Mouse (Mus musculus) gastrocnemius, adult 2 months (tissue): ENCODE data around the gene Fxyd5. TPM values are rescaled to one million over a fixed set of nuclear protein-coding genes. Genes with fewer than 3 reads are reported as not detected.

Experiments used
- DNase-seq: peaks from one replicate; pipeline ENCODE4 v3.0.0; 2022
- H3K27ac ChIP-seq: fragments of 200-600 bp; 2 replicates; pipeline ENCODE4 v1.8.1; 2022; ENCODE audit warnings: mild to moderate bottlenecking
- H3K4me3 ChIP-seq: fragments of 200-600 bp; 2 replicates; pipeline ENCODE4 v1.8.1; 2022; ENCODE audit warnings: mild to moderate bottlenecking, moderate library complexity
- CTCF ChIP-seq: fragments of 200-600 bp; IDR thresholded peaks from 2 replicates; pipeline ENCODE4 v1.8.1; 2022; ENCODE audit warnings: antibody characterized with exemption, mild to moderate bottlenecking, moderate library complexity
- intact Hi-C: fragments of 180-260 bp; cut with DNase I; formaldehyde crosslinking; loops from one replicate; pipeline ENCODE4 v1.15.1; 2025
- total RNA-seq, 2 experiments: library from RNA; stranded (reverse); gene quantifications; 2 replicates each; pipeline ENCODE4 v1.2.3; 2021

Gene Fxyd5
- total RNA-seq, 2 experiments from 2014 or later = 8.3 to 13.8 TPM

DNA sequence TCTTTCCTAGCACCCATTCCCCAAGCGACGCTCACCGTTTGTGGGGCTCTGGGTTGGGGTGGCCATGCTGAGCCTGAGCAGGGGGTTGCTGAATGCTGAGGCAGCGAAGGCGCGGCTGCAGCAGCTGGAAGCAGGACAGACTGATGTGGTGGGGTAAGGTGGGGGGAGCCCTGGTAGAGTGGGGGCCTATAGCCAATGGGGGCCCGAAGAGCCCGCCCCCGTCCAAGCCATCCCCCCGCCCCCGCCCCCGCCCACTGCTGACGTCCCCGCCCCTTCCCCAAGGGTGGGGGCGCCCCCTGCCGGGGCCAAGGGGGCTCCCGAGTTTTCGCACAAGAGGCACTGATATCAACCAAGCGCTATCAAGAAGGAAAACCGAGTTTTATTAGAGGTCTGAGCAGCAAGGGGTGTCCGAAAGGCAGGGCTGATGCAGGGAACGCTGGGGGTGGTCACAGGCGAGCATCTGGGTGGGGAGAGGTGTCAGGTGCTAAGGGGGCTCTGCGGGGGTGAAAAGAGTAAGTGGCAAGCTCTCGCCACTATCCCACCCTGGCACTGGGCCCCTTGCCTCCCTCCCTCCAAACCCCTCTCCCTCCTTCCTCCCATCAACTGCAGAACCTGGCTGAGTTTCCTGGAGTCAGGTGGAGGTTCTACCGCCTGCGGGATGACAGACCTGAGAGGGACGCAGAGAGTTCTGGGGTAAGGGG, 9.2 kb upstream of the Fxyd5 start, which contains the start of gene Fxyd7:
Fxyd7 (minus strand) TSS at position 147 of the 701 bp plus-strand sequence.
- H3K4me3 ChIP-seq = peak within 1 kb of the TSS; percentile 75
- DNase-seq = no peak
- TF ChIP-seq CTCF = peak; percentile 14; the same call in 1 of the 2 replicates
- H3K27ac ChIP-seq = peak within 1 kb of the TSS; percentile 66
- intact Hi-C loops = loop anchor here (5.0 to 10.0 kb wide), 2 partner anchors 94 to 103 kb away; partner anchors contain the start of genes Gramd1a and Usf2

DNA sequence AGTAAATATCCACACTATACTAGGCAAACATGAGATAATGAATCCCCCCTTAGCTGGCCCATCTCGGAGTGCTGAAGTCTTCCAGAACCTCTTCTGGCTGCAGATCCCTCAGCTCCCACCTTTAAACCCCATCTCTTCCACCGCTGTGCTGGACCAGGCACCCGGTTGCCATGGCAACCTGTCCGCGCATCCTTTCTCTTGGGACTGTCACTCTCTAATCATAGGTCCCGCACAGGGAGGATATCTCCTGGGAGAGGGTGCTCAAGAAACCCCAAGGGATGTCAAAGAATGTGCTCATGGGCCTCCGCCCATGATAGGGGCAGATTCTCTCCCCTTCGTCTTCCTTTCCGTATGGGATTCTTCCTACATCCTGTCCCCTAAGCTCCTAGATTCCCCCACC, 8.6 kb upstream of the Fxyd5 start:
- Histone ChIP-seq H3K27ac (no peak overlapping the region), H3K4me3 (0 out of 2 replicates have a peak overlapping the region, but pooled peaks have one; percentile 11)
- no peak for DNase-seq
- intact Hi-C loops = loop anchor here (5.0 to 10.0 kb wide), 2 partner anchors 94 to 104 kb away; partner anchors contain the start of genes Gramd1a and Usf2
- no peak for TF ChIP-seq CTCF

DNA sequence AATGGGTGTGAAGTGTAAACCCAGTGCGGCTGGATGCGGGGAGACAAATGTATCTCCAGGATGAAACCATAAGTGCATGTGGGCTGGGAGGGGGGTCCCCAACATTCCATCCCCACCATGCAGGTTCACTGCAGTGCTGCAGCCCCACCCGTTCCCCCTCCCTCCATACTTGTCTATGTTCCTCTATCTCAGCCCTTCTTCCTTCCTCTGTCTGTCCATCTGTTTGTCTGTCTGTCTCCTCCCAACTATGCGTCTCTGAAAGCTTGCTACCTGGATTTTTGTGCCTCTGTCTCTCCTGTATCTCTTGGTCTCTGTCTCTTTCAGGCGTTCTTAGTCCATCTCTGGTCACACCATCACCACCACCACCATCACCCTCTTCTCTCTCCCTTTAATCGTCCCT, 8.2 kb upstream of the Fxyd5 start:
- no peak for TF ChIP-seq CTCF
- no peak overlapping the region for H3K4me3 ChIP-seq
- intact Hi-C loops = loop anchor here (5.0 to 10.0 kb wide), 2 partner anchors 93 to 104 kb away; partner anchors contain the start of genes Gramd1a and Usf2
- DNase-seq = no peak
- H3K27ac ChIP-seq = no peak overlapping the region

DNA sequence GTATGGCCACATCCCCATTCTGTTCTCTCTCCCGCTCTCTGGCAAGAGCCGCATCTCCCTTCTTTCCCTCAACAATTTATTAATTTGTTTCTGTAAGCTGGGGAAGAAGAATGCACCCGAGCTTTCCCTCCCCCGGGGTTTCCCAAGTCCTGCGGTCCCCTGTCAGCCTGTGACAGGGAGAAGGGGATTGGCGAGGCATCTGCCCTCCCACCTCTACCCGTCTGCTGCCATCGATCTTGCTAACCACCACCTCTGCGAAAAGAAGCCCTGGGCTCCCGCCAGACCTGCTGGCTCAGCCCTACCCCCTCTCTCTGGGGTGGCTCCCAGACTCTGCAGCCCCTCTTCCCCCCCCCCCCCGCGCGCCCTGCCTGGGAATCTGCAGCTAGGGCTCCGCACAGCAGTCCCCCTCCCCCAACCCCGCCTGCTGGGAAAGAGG, 7.6 kb upstream of the Fxyd5 start:
- intact Hi-C loops = loop anchor here (5.0 to 10.0 kb wide), 2 partner anchors 93 to 105 kb away; partner anchors contain the start of genes Gramd1a and Usf2
- TF ChIP-seq CTCF = no peak
- no peak overlapping the region for H3K4me3 ChIP-seq
- no peak overlapping the region for H3K27ac ChIP-seq
- DNase-seq = peak; percentile 38

DNA sequence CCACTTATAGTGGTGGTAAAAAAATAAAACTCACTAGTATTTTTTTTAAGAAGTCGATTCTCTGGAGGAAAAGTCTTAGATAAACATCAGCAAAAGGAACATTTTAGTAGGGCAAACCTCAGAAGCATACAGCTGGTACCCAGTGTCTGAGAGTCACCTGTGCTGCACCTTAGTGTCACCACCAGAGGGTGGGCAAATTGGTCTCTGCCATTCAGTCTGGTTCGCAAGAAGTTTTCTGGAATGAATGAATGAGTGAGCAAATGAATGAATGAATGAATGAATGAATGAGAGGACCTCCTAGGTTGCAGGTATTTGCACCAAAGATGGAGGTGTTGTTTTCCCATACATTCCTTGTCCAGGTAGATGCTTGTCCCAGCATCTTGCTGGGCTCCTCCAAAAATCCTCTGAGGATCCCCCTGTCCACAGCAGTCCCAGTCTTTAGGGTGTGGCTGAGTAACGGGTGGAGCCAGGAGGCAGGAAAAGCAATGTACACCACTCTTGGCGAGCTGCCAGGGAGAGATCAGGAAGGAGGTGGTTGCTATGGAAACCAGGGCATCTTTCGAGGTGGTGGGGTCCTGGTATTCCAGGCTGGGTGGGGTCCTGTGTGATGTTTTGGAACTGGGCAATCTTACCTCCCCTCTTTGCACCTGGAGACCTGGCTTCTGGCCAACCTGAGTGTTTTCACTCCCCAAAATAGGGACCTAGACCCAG, 7.0 kb upstream of the Fxyd5 start:
- no peak for TF ChIP-seq CTCF
- DNase-seq = peak; percentile 44
- intact Hi-C loops = no loop called here
- Histone ChIP-seq H3K27ac (no peak overlapping the region), H3K4me3 (no peak overlapping the region)

DNA sequence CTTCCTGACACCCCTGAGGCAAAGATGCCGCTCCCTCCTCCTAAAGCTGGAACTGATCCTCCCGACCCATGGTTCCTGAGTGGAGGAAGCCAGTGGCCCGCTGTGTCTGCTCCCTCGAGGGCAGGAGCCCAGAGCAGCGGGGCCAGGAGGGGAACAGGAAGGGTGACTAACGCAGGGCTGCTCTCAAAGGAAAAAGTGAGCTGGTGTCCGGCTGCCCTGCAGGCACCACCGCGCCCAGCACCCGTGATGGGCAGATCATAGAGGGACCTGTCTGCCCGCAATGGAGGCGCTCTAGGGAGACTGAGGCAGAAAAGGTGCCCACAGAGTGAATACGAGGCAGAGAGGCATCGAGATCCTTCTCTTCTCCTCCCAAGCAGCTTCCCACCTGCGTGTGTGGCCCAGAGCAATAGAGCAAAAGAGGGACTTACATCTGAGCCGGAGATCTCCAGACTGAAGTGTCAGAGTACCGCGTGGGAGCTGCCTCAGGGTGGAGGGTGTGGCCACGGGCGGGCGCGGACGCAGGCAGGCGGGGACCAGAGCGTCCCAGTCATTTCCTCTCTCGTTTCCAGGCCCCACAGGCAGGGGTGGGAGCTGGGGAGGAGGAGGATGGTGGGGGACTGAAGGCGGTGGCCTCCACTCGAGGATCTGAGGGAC, 492 bp downstream of the Fxyd5 start:
- DNase-seq = peak; percentile 69
- intact Hi-C loops = loop anchor here (5.0 kb wide), 1 partner anchor 69 kb away; the partner anchor contains the start of genes Fam187b and Lsr
- TF ChIP-seq CTCF = no peak
- peak overlapping the region; percentile 75 for H3K4me3 ChIP-seq
- H3K27ac ChIP-seq = peak overlapping the region; percentile 83

DNA sequence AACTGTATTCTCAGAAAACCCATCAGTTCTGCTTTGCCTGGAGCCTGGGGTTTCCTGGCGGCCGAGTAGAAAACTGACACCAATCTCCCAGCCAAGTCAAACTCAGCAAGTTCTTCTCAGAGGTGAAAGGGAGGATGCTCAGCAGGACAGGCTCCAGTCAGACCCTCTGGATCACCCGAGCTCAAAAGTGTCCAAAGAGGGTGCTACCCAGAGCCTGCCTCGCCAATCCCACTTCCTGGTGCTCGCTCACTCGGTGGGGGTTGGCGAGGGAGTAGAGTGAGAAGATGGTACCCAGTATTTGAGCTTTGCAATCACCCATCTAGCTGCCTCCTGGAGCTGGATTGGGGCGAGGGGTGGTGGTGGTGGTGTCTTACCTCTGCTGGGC, 1.3 kb downstream of the Fxyd5 start:
- TF ChIP-seq CTCF = no peak
- peak overlapping the region; percentile 83 for H3K27ac ChIP-seq
- DNase-seq = no peak
- H3K4me3 ChIP-seq = peak overlapping the region; percentile 75
- intact Hi-C loops = loop anchor here (5.0 kb wide), 1 partner anchor 69 kb away; the partner anchor contains the start of genes Fam187b and Lsr

DNA sequence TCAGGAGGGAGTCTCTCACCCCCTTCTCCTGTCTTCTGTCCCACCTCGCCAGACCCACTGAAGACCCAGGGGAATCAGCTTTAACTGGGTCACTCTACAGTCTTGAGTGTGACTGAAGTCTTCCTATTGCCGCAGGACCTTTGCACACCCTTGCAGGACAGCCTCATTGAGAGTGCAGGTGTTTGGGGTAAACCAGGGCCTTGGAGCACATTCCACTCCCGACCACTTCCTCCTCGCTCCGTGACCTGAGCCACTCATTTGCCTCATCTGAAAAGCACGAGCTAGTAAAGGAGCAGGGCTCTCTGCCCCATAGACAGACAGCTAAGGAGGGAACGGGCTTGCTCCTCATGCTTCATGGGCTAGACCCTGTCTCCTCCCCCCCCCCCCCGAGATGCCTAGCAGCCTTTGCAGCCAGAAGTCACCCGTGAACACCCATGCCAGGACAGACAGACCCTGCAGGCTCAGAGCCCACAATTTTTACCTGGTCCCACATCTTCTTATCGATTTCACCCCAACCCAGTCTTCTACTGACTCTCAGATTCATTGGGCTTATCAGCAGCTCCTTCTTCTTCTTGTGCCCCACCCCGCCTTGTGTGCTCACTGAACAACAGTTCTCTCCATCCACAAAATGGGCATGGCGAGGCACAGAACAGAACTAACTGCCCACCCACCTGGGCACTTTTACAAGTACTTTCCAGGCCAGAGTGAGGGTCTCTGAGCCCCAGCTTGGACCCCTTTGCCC, 1.8 kb downstream of the Fxyd5 start:
- intact Hi-C loops = loop anchor here (5.0 kb wide), 1 partner anchor 68 kb away; the partner anchor contains the start of genes Fam187b and Lsr
- Histone ChIP-seq H3K27ac (no peak overlapping the region; the same call in 1 of the 2 replicates), H3K4me3 (peak overlapping the region; percentile 75)
- no peak for DNase-seq
- TF ChIP-seq CTCF = no peak

DNA sequence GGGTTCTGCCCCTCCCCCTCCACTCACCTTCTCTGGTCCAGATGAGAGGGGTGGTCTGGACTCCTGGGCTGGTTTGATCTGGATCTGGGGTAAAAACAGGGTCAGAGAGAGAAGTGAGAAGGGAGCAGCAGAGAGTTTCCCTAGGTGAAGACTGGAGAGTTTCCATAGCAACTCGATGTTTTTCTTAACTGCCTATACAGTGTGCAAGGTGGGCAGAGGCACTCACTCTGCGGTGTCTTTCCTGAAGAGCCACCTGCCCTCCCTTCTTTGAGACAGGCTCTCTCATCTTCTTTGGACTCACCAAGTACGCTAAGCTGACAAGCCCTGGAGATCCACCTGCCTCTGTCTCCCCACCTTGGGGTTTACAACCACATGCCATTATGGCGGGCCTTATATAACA, 3.3 kb downstream of the Fxyd5 start:
- TF ChIP-seq CTCF = no peak
- no peak for DNase-seq
- Histone ChIP-seq H3K4me3 (no peak overlapping the region), H3K27ac (no peak overlapping the region)
- intact Hi-C loops = no loop called here

DNA sequence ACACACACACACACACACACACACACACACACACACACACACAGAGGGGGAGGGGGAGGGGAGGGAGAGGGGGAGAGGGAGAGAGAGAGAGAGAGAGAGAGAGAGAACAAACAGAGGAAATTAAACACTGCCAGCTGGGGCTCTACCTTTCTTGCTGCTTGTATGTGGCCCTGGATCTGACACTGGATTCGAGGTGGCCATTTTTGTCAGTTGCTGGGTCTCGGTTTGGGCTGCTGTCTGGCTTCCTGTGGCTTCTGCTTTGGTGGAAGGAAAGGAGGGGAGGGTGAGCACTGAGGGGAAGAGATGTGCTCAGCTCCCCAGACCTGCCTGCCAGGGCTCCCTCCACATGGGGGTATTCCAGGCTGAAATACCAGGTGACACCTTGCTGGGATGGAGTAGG, 4.6 kb downstream of the Fxyd5 start:
- intact Hi-C loops = no loop called here
- no peak overlapping the region for H3K4me3 ChIP-seq
- no peak for DNase-seq
- no peak for TF ChIP-seq CTCF
- H3K27ac ChIP-seq = no peak overlapping the region

DNA sequence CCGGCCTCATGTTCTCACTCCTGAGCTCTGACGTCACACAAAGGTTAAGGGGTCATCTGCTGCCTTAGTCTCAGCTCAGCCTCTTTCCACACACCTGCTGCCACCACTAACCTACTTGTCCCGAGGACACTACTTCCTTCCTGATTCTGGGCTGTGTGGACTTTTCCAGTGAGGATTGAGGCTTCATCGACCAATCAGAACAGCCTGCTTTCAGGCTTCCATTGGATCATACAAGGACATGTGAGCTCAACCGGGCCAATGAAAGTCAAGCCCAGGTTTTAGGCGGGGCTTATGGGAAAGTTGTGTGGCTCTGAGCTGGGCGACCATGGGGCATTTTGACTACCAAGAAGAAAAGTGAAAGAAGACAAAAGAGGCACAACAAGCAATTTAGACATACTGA, 5.4 kb downstream of the Fxyd5 start:
- intact Hi-C loops = no loop called here
- DNase-seq = no peak
- H3K27ac ChIP-seq = no peak overlapping the region
- TF ChIP-seq CTCF = no peak
- H3K4me3 ChIP-seq = no peak overlapping the region

DNA sequence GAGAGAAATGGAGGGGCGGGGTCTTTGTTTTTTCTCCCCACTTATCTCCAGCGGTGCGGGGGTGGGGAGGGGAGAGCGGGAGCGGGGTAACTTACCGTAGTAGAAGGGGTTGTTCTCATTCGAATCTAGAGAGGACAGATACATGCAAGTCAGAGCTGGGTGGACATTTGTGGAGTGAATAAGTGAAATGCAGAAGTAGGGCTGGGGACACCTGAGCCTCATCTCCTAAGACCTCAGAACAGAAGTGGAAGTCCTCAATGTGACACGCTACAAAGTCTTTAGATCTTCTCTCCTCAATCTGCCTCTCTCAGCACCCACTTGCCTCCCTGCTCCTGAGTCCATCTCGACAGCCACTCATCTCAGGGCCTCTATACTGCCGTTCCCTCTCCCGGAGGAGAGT, 7.0 kb downstream of the Fxyd5 start:
- DNase-seq = no peak
- no peak for TF ChIP-seq CTCF
- H3K4me3 ChIP-seq = no peak overlapping the region

More for the DNA sequence above, 7.0 kb downstream of the Fxyd5 start:
- intact Hi-C loops = no loop called here
- no peak overlapping the region for H3K27ac ChIP-seq
